Mouse (Mus musculus): ENCODE measurements at regions not wholly inside any gene's neighbourhood (a gene's known extent, or its start where the extent isn't known, plus 50 kb on each side); places are given as distances from the start of the nearest gene placed in this dataset.

DNA sequence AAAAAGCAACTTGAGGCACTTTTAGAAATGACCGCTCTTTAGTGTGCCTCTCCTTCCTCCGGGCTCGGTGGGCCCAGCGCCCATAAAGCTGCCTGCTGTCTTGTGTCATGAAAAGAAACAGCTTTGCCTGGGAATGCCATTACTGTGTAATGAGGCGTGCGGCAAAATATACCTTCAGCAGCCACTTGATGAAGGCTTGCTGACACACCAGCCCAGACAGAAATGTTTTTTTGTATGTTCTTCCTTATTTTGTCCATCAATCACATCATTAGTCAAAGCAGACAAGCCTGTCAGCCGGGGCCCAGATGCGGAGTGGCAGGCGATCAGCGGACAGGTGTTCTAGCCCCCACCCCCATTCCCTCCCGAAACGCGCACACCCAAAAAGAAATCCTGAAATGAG is 482.5 kb downstream of the Tshz3 start:
- Histone ChIP-seq H3K9me3 (no peaks in the 10 kb centered on the region), H3K9ac (no peak overlapping the region), H3K4me2 (peak overlapping the region; percentile 29), H3K4me1 (peaks cover 11% of the 10 kb centered on the region; the same call in 1 of the 2 replicates), H3K36me3 (no peaks in the 10 kb centered on the region), H3K27ac (no peak overlapping the region), H3K27me3 (no peaks in the 10 kb centered on the region), H3K4me3 (no peak overlapping the region)
- WGBS = 28% methylated on average over 13 of the region's 13 CpGs
- ATAC-seq (ENCODE audit: borderline replicate concordance, extremely low read depth, low FRiP score, low TSS enrichment) = peak; percentile 52; the same call in 1 of the 2 replicates

DNA sequence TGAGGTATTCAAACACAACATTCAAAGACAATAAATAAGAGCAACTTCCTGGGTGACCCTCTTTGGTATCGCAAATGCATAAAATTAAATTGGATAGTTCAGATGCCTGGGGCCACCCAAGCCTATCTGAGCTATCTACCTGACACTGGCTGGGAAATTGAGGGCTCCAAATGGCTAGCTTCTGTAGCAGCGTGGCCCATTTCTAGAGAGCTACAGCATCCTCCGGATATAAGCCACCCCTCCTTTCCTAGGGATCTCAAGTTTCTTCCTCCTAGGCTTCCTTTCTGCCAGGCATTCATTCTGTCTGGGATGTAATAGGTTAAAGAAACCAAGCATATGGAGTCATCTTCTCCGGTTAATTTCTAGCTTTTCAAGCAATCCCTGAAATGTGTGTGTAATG is 483.2 kb downstream of the Tshz3 start:
- Histone ChIP-seq H3K9me3 (no peaks in the 10 kb centered on the region), H3K27me3 (no peaks in the 10 kb centered on the region), H3K4me2 (no peak overlapping the region), H3K4me1 (peaks cover 11% of the 10 kb centered on the region; the same call in 1 of the 2 replicates), H3K36me3 (no peaks in the 10 kb centered on the region), H3K27ac (no peak overlapping the region), H3K4me3 (no peak overlapping the region), H3K9ac (no peak overlapping the region)
- WGBS = 29% methylated on average over 4 of the region's 4 CpGs
- no peak for ATAC-seq (ENCODE audit: borderline replicate concordance, extremely low read depth, low FRiP score, low TSS enrichment)

DNA sequence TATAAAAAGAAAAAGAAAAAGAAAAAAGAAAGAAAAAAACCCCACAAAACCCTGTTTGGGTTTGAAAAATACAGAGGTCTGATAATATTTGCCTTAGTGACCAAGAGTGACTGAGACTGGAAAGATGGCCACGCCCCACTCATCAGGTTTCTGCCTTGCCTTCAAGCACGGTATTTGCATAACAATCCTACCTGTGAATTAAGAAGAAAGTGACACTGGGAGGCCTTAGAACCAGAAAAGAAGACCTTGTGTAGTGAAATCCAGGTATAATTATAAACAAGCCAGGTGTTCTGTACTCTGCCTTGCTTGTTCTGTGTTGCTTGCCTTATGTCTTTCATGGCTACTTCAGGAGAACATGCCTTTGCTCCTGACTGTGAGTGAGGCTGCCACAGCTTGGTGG is 494.6 kb downstream of the Tshz3 start:
- Histone ChIP-seq H3K4me2 (no peak overlapping the region), H3K36me3 (no peaks in the 10 kb centered on the region), H3K9me3 (no peaks in the 10 kb centered on the region), H3K9ac (no peak overlapping the region), H3K27ac (no peak overlapping the region), H3K4me1 (no peaks in the 10 kb centered on the region), H3K4me3 (no peak overlapping the region), H3K27me3 (no peaks in the 10 kb centered on the region)
- WGBS = 26% methylated on average over 2 of the region's 2 CpGs
- ATAC-seq (ENCODE audit: borderline replicate concordance, extremely low read depth, low FRiP score, low TSS enrichment) = no peak

DNA sequence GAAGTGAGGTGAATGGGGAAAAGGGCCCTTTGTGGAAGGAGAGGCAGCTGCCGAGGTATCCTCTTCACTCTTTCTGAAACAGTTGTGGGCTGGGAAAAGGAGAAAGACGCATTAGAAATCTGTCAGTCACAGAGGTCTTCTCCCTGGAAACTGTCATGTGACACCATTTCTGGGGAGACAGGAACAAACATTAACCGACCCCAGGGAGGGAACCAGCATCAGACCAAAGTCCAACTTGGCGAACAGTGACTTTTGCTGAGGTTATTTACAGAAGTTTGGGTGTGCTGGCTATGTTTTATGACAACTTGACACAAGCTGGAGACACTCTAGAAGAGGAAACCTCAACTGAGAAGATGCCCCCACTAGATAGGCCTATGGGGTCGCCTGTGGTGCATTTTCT is 506.9 kb downstream of the Tshz3 start:
- H3K4me3 ChIP-seq = no peak overlapping the region
- 49% methylated on average over 5 of the region's 5 CpGs for WGBS
- H3K4me1 ChIP-seq = no peaks in the 10 kb centered on the region
- no peaks in the 10 kb centered on the region for H3K27me3 ChIP-seq
- H3K27ac ChIP-seq = no peak overlapping the region
- H3K9me3 ChIP-seq = no peaks in the 10 kb centered on the region
- no peak for ATAC-seq (ENCODE audit: borderline replicate concordance, extremely low read depth, low FRiP score, low TSS enrichment)
- H3K36me3 ChIP-seq = no peaks in the 10 kb centered on the region
- H3K9ac ChIP-seq = no peak overlapping the region
- no peak overlapping the region for H3K4me2 ChIP-seq

DNA sequence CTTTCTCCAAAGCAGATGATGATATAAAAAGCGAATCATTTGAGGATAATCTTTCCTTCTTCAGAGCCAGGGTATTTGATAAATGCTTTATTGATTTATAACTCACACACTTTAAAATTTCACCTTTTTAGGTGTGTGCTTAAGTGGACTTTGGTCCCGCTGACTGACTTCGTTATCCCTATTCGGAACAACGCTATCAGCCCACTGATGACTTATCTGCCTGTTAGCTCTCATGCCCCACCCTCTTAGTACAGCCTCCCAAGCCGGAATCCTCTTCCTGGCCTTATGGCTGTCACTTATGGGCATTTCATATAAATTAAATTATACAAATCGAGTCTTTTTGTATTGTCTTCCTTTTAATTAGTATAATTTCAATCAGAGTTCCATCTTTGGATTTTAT is 510.4 kb downstream of the Tshz3 start:
- Histone ChIP-seq H3K27ac (no peak overlapping the region), H3K4me1 (peaks cover 2% of the 10 kb centered on the region; the same call in 1 of the 2 replicates), H3K27me3 (no peaks in the 10 kb centered on the region), H3K36me3 (no peaks in the 10 kb centered on the region), H3K4me2 (no peak overlapping the region), H3K9me3 (no peaks in the 10 kb centered on the region), H3K4me3 (no peak overlapping the region), H3K9ac (no peak overlapping the region)
- ATAC-seq (ENCODE audit: borderline replicate concordance, extremely low read depth, low FRiP score, low TSS enrichment) = no peak
- 81% methylated on average over 7 of the region's 7 CpGs for WGBS

GRCm38 (mm10) chr7:37213751-37214181 is 515.8 kb downstream of the Tshz3 start:
- Histone ChIP-seq H3K9me3 (no peaks in the 10 kb centered on the region), H3K4me3 (no peak overlapping the region), H3K36me3 (no peaks in the 10 kb centered on the region), H3K27ac (no peak overlapping the region), H3K27me3 (no peaks in the 10 kb centered on the region), H3K4me1 (peaks cover 9% of the 10 kb centered on the region; the same call in 1 of the 2 replicates), H3K4me2 (peak overlapping the region; percentile 42), H3K9ac (no peak overlapping the region)
- ATAC-seq (ENCODE audit: borderline replicate concordance, extremely low read depth, low FRiP score, low TSS enrichment) = peak; percentile 46; the same call in 1 of the 2 replicates
- WGBS = 21% methylated on average over 3 of the region's 3 CpGs

GRCm38 (mm10) chr7:37215498-37215897 is 517.6 kb downstream of the Tshz3 start:
- no peaks in the 10 kb centered on the region for H3K36me3 ChIP-seq
- H3K4me2 ChIP-seq = no peak overlapping the region
- H3K9me3 ChIP-seq = no peaks in the 10 kb centered on the region
- WGBS = 89% methylated on average over 6 of the region's 6 CpGs
- H3K27me3 ChIP-seq = no peaks in the 10 kb centered on the region
- ATAC-seq (ENCODE audit: borderline replicate concordance, extremely low read depth, low FRiP score, low TSS enrichment) = no peak
- H3K4me1 ChIP-seq = peaks cover 9% of the 10 kb centered on the region; the same call in 1 of the 2 replicates
- no peak overlapping the region for H3K27ac ChIP-seq
- no peak overlapping the region for H3K9ac ChIP-seq
- no peak overlapping the region for H3K4me3 ChIP-seq

GRCm38 (mm10) chr7:37220476-37220875 is 522.6 kb downstream of the Tshz3 start:
- Histone ChIP-seq H3K4me1 (no peaks in the 10 kb centered on the region), H3K36me3 (no peaks in the 10 kb centered on the region), H3K27me3 (no peaks in the 10 kb centered on the region), H3K4me2 (no peak overlapping the region), H3K4me3 (no peak overlapping the region), H3K9ac (no peak overlapping the region), H3K27ac (no peak overlapping the region), H3K9me3 (no peaks in the 10 kb centered on the region)
- ATAC-seq (ENCODE audit: borderline replicate concordance, extremely low read depth, low FRiP score, low TSS enrichment) = no peak
- 88% methylated on average over 5 of the region's 5 CpGs for WGBS

DNA sequence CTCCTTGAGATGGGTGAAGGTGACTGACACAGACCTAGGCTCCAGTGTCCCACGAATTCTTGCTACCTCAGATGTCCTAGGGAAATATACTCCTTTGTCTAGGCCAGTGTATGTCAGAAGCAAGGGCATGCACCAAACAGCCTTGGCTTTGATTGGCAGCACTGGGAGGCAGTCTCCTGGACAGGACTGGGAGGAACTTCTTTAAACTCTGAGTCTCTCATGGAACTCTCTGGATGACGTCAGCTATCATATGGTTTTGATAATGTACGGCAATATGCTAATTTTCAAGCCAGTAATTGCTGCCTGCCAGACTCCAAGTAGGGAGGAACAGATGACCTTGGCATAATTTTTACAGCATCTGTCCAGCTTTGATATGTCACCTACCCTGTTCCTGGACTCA is 528.5 kb downstream of the Tshz3 start:
- no peak for ATAC-seq (ENCODE audit: borderline replicate concordance, extremely low read depth, low FRiP score, low TSS enrichment)
- H3K4me3 ChIP-seq = no peak overlapping the region
- H3K36me3 ChIP-seq = no peaks in the 10 kb centered on the region
- H3K27ac ChIP-seq = no peak overlapping the region
- H3K4me2 ChIP-seq = no peak overlapping the region
- H3K27me3 ChIP-seq = no peaks in the 10 kb centered on the region
- 65% methylated on average over 3 of the region's 3 CpGs for WGBS
- H3K9me3 ChIP-seq = no peaks in the 10 kb centered on the region
- H3K9ac ChIP-seq = no peak overlapping the region
- no peaks in the 10 kb centered on the region for H3K4me1 ChIP-seq

DNA sequence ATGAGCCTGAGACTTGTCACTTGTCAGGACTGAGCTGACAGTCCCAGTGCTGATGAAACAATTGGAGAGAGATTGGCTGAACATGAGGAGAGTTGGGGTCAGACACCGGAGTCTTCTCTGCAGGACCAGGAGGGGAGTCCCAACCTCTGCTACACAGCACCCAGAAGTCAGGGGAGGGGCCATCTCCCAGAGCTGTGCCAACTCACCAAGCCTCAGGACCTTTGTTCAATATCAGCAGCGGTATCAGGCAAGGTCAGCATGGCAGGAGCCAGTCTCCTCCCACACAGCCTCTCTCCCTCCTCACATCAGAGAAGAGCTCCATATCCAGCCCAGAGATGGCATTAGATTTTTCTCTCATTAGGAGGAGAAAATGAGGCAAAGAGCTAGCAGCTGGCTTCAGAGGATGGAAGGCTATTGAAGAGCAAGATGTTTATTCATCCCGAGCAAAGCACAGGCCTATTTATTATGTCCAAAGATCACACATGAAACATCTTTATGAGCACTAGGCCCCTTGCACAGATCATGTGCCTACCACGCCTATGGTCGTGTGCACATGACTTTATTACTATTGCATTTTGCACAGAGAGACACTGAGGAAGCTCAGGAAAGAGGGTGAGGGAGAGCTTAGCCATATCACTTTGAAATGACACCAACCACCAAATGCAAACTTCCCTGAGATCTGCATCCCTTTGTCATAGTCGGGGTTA is 532.9 kb downstream of the Tshz3 start:
- Histone ChIP-seq H3K4me2 (no peak overlapping the region), H3K9me3 (no peaks in the 10 kb centered on the region), H3K9ac (no peak overlapping the region), H3K27me3 (no peaks in the 10 kb centered on the region), H3K4me3 (no peak overlapping the region), H3K36me3 (no peaks in the 10 kb centered on the region), H3K4me1 (no peaks in the 10 kb centered on the region), H3K27ac (no peak overlapping the region)
- no peak for ATAC-seq (ENCODE audit: borderline replicate concordance, extremely low read depth, low FRiP score, low TSS enrichment)
- WGBS = 73% methylated on average over 6 of the region's 6 CpGs

DNA sequence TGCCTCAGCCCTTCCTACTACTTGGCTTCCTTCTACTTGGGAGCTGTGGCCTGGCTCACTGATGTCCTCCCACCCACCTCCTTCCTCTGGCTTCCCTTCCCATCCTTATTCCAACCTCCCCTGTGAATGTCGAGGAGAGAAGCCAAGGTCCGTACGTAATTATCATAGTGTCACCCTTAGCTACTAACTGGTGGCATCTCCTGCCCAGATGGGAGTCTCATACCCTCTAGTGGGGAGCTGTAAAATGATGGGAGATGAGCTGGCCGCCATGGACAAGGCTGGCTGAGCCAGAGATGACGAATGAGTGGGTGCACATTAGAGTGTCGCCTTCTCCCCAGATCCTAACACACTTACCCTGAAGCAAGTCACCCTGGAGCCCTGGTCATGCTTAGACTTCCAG is 532.6 kb downstream of the Zfp536 start:
- H3K4me3 ChIP-seq = no peak overlapping the region
- no peaks in the 10 kb centered on the region for H3K9me3 ChIP-seq
- no peak overlapping the region for H3K27ac ChIP-seq
- no peaks in the 10 kb centered on the region for H3K27me3 ChIP-seq
- no peaks in the 10 kb centered on the region for H3K36me3 ChIP-seq
- 79% methylated on average over 6 of the region's 6 CpGs for WGBS
- no peak for ATAC-seq (ENCODE audit: borderline replicate concordance, extremely low read depth, low FRiP score, low TSS enrichment)
- H3K4me2 ChIP-seq = no peak overlapping the region
- no peak overlapping the region for H3K9ac ChIP-seq
- H3K4me1 ChIP-seq = no peaks in the 10 kb centered on the region

GRCm38 (mm10) chr7:37241781-37242180 is 531.7 kb downstream of the Zfp536 start:
- Histone ChIP-seq H3K4me1 (no peaks in the 10 kb centered on the region), H3K27ac (no peak overlapping the region), H3K27me3 (no peaks in the 10 kb centered on the region), H3K9me3 (no peaks in the 10 kb centered on the region), H3K36me3 (no peaks in the 10 kb centered on the region), H3K9ac (no peak overlapping the region), H3K4me2 (no peak overlapping the region), H3K4me3 (no peak overlapping the region)
- ATAC-seq (ENCODE audit: borderline replicate concordance, extremely low read depth, low FRiP score, low TSS enrichment) = no peak
- WGBS = 48% methylated on average over 7 of the region's 7 CpGs

DNA sequence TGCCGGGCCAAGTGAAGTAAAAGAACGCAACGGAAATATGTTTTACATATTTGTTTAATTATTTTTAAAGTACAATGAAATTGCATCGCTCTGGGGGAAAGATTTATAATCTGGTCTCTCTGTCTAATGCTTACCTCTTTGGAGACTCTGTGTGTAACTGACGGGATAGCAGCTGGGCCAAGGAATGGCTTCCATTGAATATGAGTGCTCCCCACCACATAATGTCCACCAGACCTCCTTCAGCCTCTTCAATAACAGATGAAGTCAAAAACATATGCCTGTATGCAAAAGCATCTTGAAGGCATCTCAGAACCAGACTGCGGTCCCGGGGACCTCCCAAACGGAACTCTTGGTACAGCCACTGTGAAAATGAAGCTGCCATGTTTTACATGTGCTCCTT is 531.0 kb downstream of the Zfp536 start:
- no peak for ATAC-seq (ENCODE audit: borderline replicate concordance, extremely low read depth, low FRiP score, low TSS enrichment)
- no peak overlapping the region for H3K9ac ChIP-seq
- no peak overlapping the region for H3K4me2 ChIP-seq
- H3K9me3 ChIP-seq = no peaks in the 10 kb centered on the region
- H3K27me3 ChIP-seq = no peaks in the 10 kb centered on the region
- no peak overlapping the region for H3K4me3 ChIP-seq
- H3K27ac ChIP-seq = no peak overlapping the region
- WGBS = 77% methylated on average over 8 of the region's 8 CpGs
- no peaks in the 10 kb centered on the region for H3K4me1 ChIP-seq
- H3K36me3 ChIP-seq = no peaks in the 10 kb centered on the region
